Mouse (Mus musculus): ENCODE results near the gene Gm17334. TPM values are rescaled to one million over a fixed set of nuclear protein-coding genes. Genes with fewer than 3 reads are reported as not detected.

Gm17334 gene
- polyA plus RNA-seq, 1 experiment from 2014 or later: 0.24 TPM

GRCm38 (mm10) chr11:53764581-53764980 lies 8.4 kb downstream of the Gm17334 start:
- Histone ChIP-seq H3K27me3 (replicated peaks; ENCODE audit: control insufficient read depth, insufficient read depth, low read length) (peaks cover 14% of the 10 kb centered on the region; the same call in 1 of the 2 replicates), H3K4me2 (ENCODE audit: low read length) (no peak overlapping the region), H3K4me1 (replicated peaks; ENCODE audit: control insufficient read depth, insufficient read depth, low read length) (peaks cover 22% of the 10 kb centered on the region), H3K4me3 (replicated peaks; ENCODE audit: low read length) (no peak overlapping the region), H3K9ac (replicated peaks; ENCODE audit: low read depth, low read length) (no peak overlapping the region), H3K9me3 (ENCODE audit: control insufficient read depth, low read length) (no peaks in the 10 kb centered on the region), H3K27ac (ENCODE audit: low read length) (no peak overlapping the region), H3K36me3 (ENCODE audit: control insufficient read depth, insufficient read depth) (no peaks in the 10 kb centered on the region)
- WGBS: 46% methylated on average over 5 of the region's 5 CpGs
- ATAC-seq: no peak

DNA sequence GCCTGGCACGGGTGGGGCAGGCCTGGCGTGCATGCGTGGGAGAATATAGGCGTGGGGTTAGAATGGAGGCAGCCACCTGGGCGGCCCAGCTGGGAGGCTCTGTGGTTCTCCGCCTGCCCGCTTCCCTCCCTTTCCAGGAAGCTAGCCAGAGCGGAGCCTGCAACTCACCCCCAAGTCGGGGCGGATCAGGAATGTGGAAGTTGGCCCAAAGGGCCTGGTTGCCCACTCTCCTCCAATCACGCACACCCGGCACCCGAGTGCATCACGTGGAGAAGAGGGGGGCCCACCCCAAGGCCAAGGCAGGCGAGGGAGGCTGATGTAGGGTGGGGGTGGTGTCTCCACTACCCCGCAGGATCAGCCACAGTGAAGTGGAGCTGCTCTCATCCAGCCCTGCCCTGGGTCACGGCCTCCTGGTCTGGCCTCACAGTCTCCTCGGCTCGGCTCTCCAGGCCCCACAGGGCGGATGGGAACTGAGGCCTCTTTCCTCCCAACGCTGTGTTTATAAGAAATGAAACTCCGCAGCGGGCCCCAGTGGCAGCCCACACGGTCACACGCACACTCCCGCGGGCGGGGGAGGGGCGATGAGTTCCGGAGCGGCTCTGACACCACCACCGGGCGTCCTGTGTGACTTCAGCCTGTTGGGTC lies 9.4 kb downstream of the Gm17334 start:
- 0 out of 2 replicates have a peak overlapping the region, but pooled peaks have one; percentile 29 for H3K27ac ChIP-seq (ENCODE audit: low read length)
- ATAC-seq: peak; percentile 68
- H3K4me2 ChIP-seq (ENCODE audit: low read length): peak overlapping the region; percentile 70
- H3K4me1 ChIP-seq (replicated peaks; ENCODE audit: control insufficient read depth, insufficient read depth, low read length): peaks cover 22% of the 10 kb centered on the region
- H3K9me3 ChIP-seq (ENCODE audit: control insufficient read depth, low read length): no peaks in the 10 kb centered on the region
- WGBS: under 1% methylated on average over 33 of the region's 33 CpGs
- peak overlapping the region; percentile 55 for H3K9ac ChIP-seq (replicated peaks; ENCODE audit: low read depth, low read length)
- H3K4me3 ChIP-seq (replicated peaks; ENCODE audit: low read length): peak overlapping the region; percentile 34
- peaks cover 7% of the 10 kb centered on the region; the same call in 1 of the 2 replicates for H3K27me3 ChIP-seq (replicated peaks; ENCODE audit: control insufficient read depth, insufficient read depth, low read length)
- no peaks in the 10 kb centered on the region for H3K36me3 ChIP-seq (ENCODE audit: control insufficient read depth, insufficient read depth)

GRCm38 (mm10) chr11:53762827-53763495 lies 10.0 kb downstream of the Gm17334 start:
- H3K9ac ChIP-seq (replicated peaks; ENCODE audit: low read depth, low read length): no peak overlapping the region; the same call in 1 of the 2 replicates
- peak overlapping the region; percentile 70 for H3K4me2 ChIP-seq (ENCODE audit: low read length)
- peaks cover 22% of the 10 kb centered on the region for H3K4me1 ChIP-seq (replicated peaks; ENCODE audit: control insufficient read depth, insufficient read depth, low read length)
- 7% methylated on average over 23 of the region's 23 CpGs for WGBS
- H3K27ac ChIP-seq (ENCODE audit: low read length): no peak overlapping the region
- no peaks in the 10 kb centered on the region for H3K9me3 ChIP-seq (ENCODE audit: control insufficient read depth, low read length)
- peaks cover 7% of the 10 kb centered on the region; the same call in 1 of the 2 replicates for H3K27me3 ChIP-seq (replicated peaks; ENCODE audit: control insufficient read depth, insufficient read depth, low read length)
- H3K4me3 ChIP-seq (replicated peaks; ENCODE audit: low read length): peak overlapping the region; percentile 34
- peak; percentile 11; the same call in 1 of the 2 replicates for ATAC-seq
- H3K36me3 ChIP-seq (ENCODE audit: control insufficient read depth, insufficient read depth): no peaks in the 10 kb centered on the region

DNA sequence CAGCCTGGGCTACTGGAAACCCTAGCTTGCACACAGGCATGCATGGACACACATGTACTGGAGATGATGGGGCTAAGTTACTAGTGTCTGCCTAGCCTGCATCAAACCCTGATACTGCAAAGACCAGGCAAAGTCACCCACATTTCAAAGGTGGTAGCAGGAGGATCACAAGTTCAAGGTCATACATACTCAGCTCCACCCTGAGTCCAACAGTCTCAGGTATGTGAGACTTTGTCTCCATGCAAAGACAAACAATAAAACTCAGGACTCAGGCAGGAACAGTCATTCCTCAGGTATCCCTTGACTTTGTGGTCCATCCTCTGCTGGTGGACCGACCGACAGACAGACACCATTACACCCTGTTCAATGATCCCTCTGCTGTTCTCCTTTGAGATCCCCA lies 10.6 kb downstream of the Gm17334 start:
- Histone ChIP-seq H3K27me3 (replicated peaks; ENCODE audit: control insufficient read depth, insufficient read depth, low read length) (peaks cover 7% of the 10 kb centered on the region; the same call in 1 of the 2 replicates), H3K4me2 (ENCODE audit: low read length) (peak overlapping the region; percentile 70), H3K36me3 (ENCODE audit: control insufficient read depth, insufficient read depth) (no peaks in the 10 kb centered on the region), H3K4me3 (replicated peaks; ENCODE audit: low read length) (no peak overlapping the region), H3K9me3 (ENCODE audit: control insufficient read depth, low read length) (no peaks in the 10 kb centered on the region), H3K27ac (ENCODE audit: low read length) (no peak overlapping the region), H3K4me1 (replicated peaks; ENCODE audit: control insufficient read depth, insufficient read depth, low read length) (peaks cover 22% of the 10 kb centered on the region), H3K9ac (replicated peaks; ENCODE audit: low read depth, low read length) (no peak overlapping the region)
- no peak for ATAC-seq
- 63% methylated on average over 2 of the region's 2 CpGs for WGBS

- H3K27ac ChIP-seq (ENCODE audit: low read length): 0 out of 2 replicates have a peak overlapping the region, but pooled peaks have one; percentile 14
- H3K9ac ChIP-seq (replicated peaks; ENCODE audit: low read depth, low read length): no peak overlapping the region
Observed at GRCm38 (mm10) chr11:53761822-53762221, 11.2 kb downstream of the Gm17334 start.

GRCm38 (mm10) chr11:53761284-53761683 lies 11.7 kb downstream of the Gm17334 start:
- ATAC-seq: no peak
- Histone ChIP-seq H3K36me3 (ENCODE audit: control insufficient read depth, insufficient read depth) (no peaks in the 10 kb centered on the region), H3K4me2 (ENCODE audit: low read length) (no peak overlapping the region), H3K4me3 (replicated peaks; ENCODE audit: low read length) (no peak overlapping the region), H3K9ac (replicated peaks; ENCODE audit: low read depth, low read length) (no peak overlapping the region), H3K4me1 (replicated peaks; ENCODE audit: control insufficient read depth, insufficient read depth, low read length) (peaks cover 22% of the 10 kb centered on the region), H3K9me3 (ENCODE audit: control insufficient read depth, low read length) (no peaks in the 10 kb centered on the region), H3K27me3 (replicated peaks; ENCODE audit: control insufficient read depth, insufficient read depth, low read length) (peaks cover 7% of the 10 kb centered on the region; the same call in 1 of the 2 replicates), H3K27ac (ENCODE audit: low read length) (no peak overlapping the region)
- WGBS: 77% methylated on average over 5 of the region's 5 CpGs

More at GRCm38 (mm10) chr11:53761822-53762221, 11.2 kb downstream of the Gm17334 start:
- Histone ChIP-seq H3K9me3 (ENCODE audit: control insufficient read depth, low read length) (no peaks in the 10 kb centered on the region), H3K27me3 (replicated peaks; ENCODE audit: control insufficient read depth, insufficient read depth, low read length) (peaks cover 7% of the 10 kb centered on the region; the same call in 1 of the 2 replicates), H3K36me3 (ENCODE audit: control insufficient read depth, insufficient read depth) (no peaks in the 10 kb centered on the region), H3K4me2 (ENCODE audit: low read length) (no peak overlapping the region), H3K4me1 (replicated peaks; ENCODE audit: control insufficient read depth, insufficient read depth, low read length) (peaks cover 22% of the 10 kb centered on the region), H3K4me3 (replicated peaks; ENCODE audit: low read length) (no peak overlapping the region)
- no peak for ATAC-seq
- 49% methylated on average over 2 of the region's 2 CpGs for WGBS

- Histone ChIP-seq H3K4me3 (replicated peaks; ENCODE audit: low read length) (no peak overlapping the region), H3K9me3 (ENCODE audit: control insufficient read depth, low read length) (no peaks in the 10 kb centered on the region), H3K27me3 (replicated peaks; ENCODE audit: control insufficient read depth, insufficient read depth, low read length) (peaks cover 7% of the 10 kb centered on the region; the same call in 1 of the 2 replicates), H3K4me1 (replicated peaks; ENCODE audit: control insufficient read depth, insufficient read depth, low read length) (peaks cover 22% of the 10 kb centered on the region), H3K27ac (ENCODE audit: low read length) (no peak overlapping the region), H3K9ac (replicated peaks; ENCODE audit: low read depth, low read length) (no peak overlapping the region), H3K4me2 (ENCODE audit: low read length) (no peak overlapping the region), H3K36me3 (ENCODE audit: control insufficient read depth, insufficient read depth) (no peaks in the 10 kb centered on the region)
- WGBS: 6% methylated on average over 22 of the region's 22 CpGs
- no peak for ATAC-seq
Observed at GRCm38 (mm10) chr11:53759545-53760406, 13.2 kb downstream of the Gm17334 start.

GRCm38 (mm10) chr11:53758791-53759351 lies 14.1 kb downstream of the Gm17334 start:
- Histone ChIP-seq H3K36me3 (ENCODE audit: control insufficient read depth, insufficient read depth) (no peaks in the 10 kb centered on the region), H3K9ac (replicated peaks; ENCODE audit: low read depth, low read length) (no peak overlapping the region), H3K9me3 (ENCODE audit: control insufficient read depth, low read length) (no peaks in the 10 kb centered on the region), H3K4me1 (replicated peaks; ENCODE audit: control insufficient read depth, insufficient read depth, low read length) (peaks cover 20% of the 10 kb centered on the region), H3K27ac (ENCODE audit: low read length) (no peak overlapping the region), H3K4me2 (ENCODE audit: low read length) (no peak overlapping the region), H3K4me3 (replicated peaks; ENCODE audit: low read length) (no peak overlapping the region), H3K27me3 (replicated peaks; ENCODE audit: control insufficient read depth, insufficient read depth, low read length) (peaks cover 7% of the 10 kb centered on the region; the same call in 1 of the 2 replicates)
- no peak for ATAC-seq
- 39% methylated on average over 6 of the region's 6 CpGs for WGBS

All from forebrain, embryonic 16.5 days (tissue).